Mouse (Mus musculus): ENCODE measurements around the gene Ucp2.

DNA sequence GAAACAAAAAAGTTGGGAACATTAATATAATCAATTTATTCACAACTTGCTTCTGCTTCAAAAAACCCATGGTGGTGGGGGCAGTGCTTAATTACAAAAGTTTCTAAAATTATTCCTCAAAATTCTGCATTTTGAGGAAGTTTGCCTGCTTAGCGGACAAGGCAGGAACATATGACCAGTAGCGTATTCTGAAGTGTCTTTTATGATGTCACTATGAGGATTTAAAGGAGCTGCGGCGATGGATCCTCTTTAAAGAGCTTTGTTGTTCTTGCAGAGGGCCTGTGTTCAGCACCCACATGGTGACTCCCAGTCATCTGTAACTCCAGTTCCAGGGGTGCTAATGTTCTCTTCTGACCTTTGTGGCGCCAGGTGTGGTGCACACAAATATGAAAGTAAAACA, 37.6 kb downstream of the Ucp2 start:
- TF ChIP-seq POLR2A (IDR thresholded peaks at IDR 0.05; ENCODE audit: extremely low read depth, insufficient read depth, low read length), result no peak
- TF ChIP-seq CTCF (IDR thresholded peaks at IDR 0.05; ENCODE audit: low read depth, low read length), result no peak
